Mouse (Mus musculus) embryonic facial prominence, embryonic 12.5 days (tissue): ENCODE data around the gene Pdzrn4. TPM values are rescaled to one million over a fixed set of nuclear protein-coding genes. Genes with fewer than 3 reads are reported as not detected.

Experiments used
- ATAC-seq: fragments of 200-750 bp; cut with Nextera tagmentation; 2 replicates; pipeline ENCODE4 v1.8.0; 2017; ENCODE audit not compliant: insufficient number of reproducible peaks, insufficient read depth, low FRiP score, low TSS enrichment
- H3K27ac ChIP-seq: fragments of 300-500 bp; sonication (generic); 2 replicates; pipeline ENCODE4 v1.5.1; 2016; ENCODE audit warnings: mild to moderate bottlenecking
- H3K27me3 ChIP-seq: fragments of 300-500 bp; sonication (generic); 2 replicates; pipeline ENCODE4 v1.6.1; 2016; ENCODE audit warnings: mild to moderate bottlenecking, moderate library complexity
- H3K36me3 ChIP-seq: fragments of 300-500 bp; sonication (generic); 2 replicates; pipeline ENCODE4 v1.6.1; 2016; ENCODE audit warnings: mild to moderate bottlenecking
- H3K4me1 ChIP-seq: fragments of 300-500 bp; sonication (generic); 2 replicates; pipeline ENCODE4 v1.6.1; 2016
- H3K4me2 ChIP-seq: fragments of 300-500 bp; sonication (generic); replicated peaks from 2 replicates; pipeline ENCODE4 v1.6.1; 2016; ENCODE audit warnings: mild to moderate bottlenecking, moderate library complexity
- H3K4me3 ChIP-seq: fragments of 300-500 bp; sonication (generic); 2 replicates; pipeline ENCODE4 v1.5.1; 2016; ENCODE audit warnings: mild to moderate bottlenecking
- H3K9ac ChIP-seq: fragments of 300-500 bp; sonication (generic); 2 replicates; pipeline ENCODE4 v1.6.1; 2016; ENCODE audit warnings: mild to moderate bottlenecking, moderate library complexity
- H3K9me3 ChIP-seq: fragments of 300-500 bp; sonication (generic); 2 replicates; pipeline ENCODE4 v1.6.1; 2016; ENCODE audit warnings: mild to moderate bottlenecking, moderate library complexity
- WGBS: fragments of 180-500 bp; shearing (Covaris S2); methylation state at CpG from one replicate; pipeline ENCODE4 v1.1.7; 2016; 5-methylcytosine and 5-hydroxymethylcytosine counted together
- polyA plus RNA-seq: library from polyadenylated mRNA; unstranded; fragments of >200 nt; fragmentation: Nextera tagmentation; extraction: Ambion mirVana; gene quantifications from 2 replicates; pipeline ENCODE4 v1.2.1, GENCODE M21; 2016

The Pdzrn4 gene
- polyA plus RNA-seq, 1 experiment from 2014 or later: 7.6 TPM

DNA sequence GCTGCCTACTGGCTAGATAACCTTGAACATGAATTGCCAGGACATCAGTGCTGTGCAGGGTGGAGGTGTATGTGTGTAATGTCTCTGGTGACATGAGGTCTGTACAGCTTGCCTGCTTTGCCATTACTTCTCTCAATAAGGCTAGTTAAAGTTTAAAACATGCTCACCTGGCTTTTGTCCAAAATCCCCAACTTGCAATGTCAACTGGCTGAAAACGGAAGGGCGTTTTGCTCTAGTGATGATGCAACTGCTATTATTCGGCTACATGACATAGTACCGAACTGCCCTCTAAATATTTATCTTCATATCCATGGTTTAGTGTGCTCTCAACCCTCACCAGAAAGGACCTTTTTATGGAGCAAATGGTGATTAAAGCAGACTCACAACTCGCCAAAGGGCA, 161.9 kb downstream of the Pdzrn4 start:
- Histone ChIP-seq H3K4me3 (no peak overlapping the region), H3K9me3 (no peaks in the 10 kb centered on the region), H3K4me2 (no peak overlapping the region), H3K27ac (no peak overlapping the region), H3K4me1 (no peaks in the 10 kb centered on the region), H3K36me3 (no peaks in the 10 kb centered on the region), H3K9ac (no peak overlapping the region), H3K27me3 (no peaks in the 10 kb centered on the region)
- 92% methylated on average over 5 of the region's 5 CpGs for WGBS
- ATAC-seq: no peak

DNA sequence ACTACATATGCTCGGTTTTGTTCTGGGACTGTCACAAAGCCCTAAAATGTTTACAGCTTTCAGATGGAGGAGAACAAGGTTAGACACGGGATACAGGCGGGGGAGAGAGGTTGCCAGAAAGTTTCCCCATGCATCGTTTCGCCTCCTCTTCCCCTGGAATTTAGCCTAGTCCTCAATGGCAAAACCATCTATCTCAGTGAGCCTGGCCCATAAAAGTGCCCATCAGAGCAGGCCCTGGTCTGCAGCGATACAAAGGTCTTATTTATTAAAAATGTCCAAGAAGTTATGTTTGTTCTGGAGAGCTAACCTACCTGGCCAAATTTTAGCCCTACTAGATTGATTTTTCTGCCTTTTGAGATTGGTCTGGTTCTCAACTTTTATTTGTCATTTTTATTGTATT, 165.5 kb downstream of the Pdzrn4 start:
- H3K27ac ChIP-seq: no peak overlapping the region
- no peak overlapping the region for H3K9ac ChIP-seq
- H3K4me1 ChIP-seq: no peaks in the 10 kb centered on the region
- no peaks in the 10 kb centered on the region for H3K9me3 ChIP-seq
- no peak overlapping the region for H3K4me3 ChIP-seq
- H3K4me2 ChIP-seq: no peak overlapping the region
- H3K36me3 ChIP-seq: no peaks in the 10 kb centered on the region
- 82% methylated on average over 6 of the region's 6 CpGs for WGBS
- no peak for ATAC-seq
- no peaks in the 10 kb centered on the region for H3K27me3 ChIP-seq

DNA sequence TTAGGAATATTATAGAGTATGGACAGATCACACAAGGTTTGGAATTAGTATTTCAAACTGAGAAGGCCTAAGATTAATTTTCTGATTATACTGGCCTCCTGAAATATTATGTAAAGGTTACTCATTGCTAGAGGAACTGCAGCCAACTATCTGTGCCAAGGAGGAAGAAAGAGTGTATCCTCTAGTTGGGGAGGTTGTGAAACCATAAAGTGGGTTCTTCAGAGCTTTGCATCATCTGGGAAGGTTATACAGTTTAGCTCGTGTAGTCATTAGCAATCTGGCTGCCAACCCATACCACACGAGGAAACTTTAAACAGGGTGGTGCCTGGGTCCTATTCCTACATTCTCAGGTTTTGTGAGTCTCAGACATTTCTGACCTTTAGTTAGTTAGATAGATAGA, 166.9 kb downstream of the Pdzrn4 start:
- ATAC-seq: no peak
- WGBS: 76% methylated on average over 2 of the region's 2 CpGs
- Histone ChIP-seq H3K36me3 (no peaks in the 10 kb centered on the region), H3K4me1 (no peaks in the 10 kb centered on the region), H3K4me2 (no peak overlapping the region), H3K4me3 (no peak overlapping the region), H3K27ac (no peak overlapping the region), H3K27me3 (no peaks in the 10 kb centered on the region), H3K9me3 (no peaks in the 10 kb centered on the region), H3K9ac (no peak overlapping the region)

DNA sequence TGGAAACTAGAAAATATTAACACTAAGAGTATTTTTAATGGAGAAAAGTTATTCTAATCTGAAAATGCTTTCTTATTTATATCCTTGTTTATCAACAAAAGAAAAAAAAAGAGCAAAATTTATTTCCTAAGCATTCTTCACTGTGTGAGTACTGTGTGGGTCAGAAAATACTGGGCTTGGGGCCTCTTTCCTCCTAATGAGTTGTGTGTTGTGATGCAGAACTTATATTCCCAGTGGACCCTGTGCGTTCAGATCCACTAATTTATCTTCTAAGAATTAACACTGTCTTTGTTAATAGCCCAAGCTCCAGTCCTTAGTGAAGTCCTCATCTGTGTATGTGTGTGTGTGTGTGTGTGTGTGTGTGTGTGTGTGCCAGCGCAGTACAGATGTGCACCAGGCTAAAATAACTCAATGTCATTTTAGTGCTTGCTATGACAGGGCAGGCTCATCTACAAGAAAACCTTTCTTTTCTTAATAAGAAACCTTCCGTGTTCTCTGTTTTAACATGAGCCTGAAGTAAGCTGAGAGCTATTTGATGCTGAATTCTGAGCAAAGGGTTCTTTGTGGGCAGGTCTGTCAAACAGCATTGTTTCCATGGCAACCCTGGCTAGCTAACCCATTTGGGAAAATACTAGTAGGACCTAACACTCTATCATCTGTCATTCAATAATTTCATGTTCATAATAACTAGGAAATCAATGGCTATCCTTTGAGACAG, 174.0 kb downstream of the Pdzrn4 start:
- Histone ChIP-seq H3K27me3 (no peaks in the 10 kb centered on the region), H3K9me3 (no peaks in the 10 kb centered on the region), H3K4me3 (no peak overlapping the region), H3K27ac (no peak overlapping the region), H3K36me3 (no peaks in the 10 kb centered on the region), H3K4me1 (no peaks in the 10 kb centered on the region; the same call in 1 of the 2 replicates), H3K4me2 (no peak overlapping the region), H3K9ac (no peak overlapping the region)
- 60% methylated on average over 3 of the region's 3 CpGs for WGBS
- peak; percentile 35; the same call in 1 of the 2 replicates for ATAC-seq

DNA sequence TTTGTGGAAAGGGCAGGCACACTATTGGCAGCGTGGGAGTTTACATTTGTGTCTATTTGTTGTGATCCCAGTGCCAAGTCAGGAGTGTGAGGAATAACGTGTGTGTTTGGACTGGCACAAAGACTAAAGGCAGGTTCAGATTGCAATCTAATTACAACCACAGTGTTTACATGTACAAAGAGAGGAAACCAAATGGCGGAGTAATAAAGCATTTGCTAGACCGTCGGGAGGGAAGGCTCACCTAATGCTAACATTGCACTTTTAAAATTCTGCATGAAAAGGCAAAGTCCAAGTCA, 174.5 kb downstream of the Pdzrn4 start:
- no peaks in the 10 kb centered on the region for H3K36me3 ChIP-seq
- H3K27me3 ChIP-seq: no peaks in the 10 kb centered on the region
- 60% methylated on average over 5 of the region's 5 CpGs for WGBS
- H3K9me3 ChIP-seq: no peaks in the 10 kb centered on the region
- no peak overlapping the region for H3K27ac ChIP-seq
- no peaks in the 10 kb centered on the region; the same call in 1 of the 2 replicates for H3K4me1 ChIP-seq
- H3K9ac ChIP-seq: no peak overlapping the region
- no peak for ATAC-seq
- H3K4me3 ChIP-seq: no peak overlapping the region
- no peak overlapping the region for H3K4me2 ChIP-seq

DNA sequence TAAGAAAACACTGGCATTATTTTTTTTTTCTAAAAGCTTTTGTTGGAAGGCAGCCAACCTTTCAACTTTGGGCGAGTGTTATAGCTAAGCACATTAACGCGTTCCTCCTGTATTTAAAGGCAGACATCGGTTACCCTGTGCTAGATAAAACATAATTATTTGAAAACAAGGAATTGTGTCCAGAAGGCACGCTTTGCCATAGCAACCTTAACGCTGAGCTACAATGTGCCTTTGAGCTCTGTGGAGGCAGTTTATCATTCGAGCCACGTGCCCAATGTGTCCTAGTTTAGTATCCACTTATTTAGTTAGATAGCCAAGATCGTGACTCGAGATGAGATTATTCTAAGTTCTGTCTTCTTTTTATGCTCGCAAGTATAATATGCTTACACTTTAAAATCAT, 180.8 kb downstream of the Pdzrn4 start:
- Histone ChIP-seq H3K27ac (no peak overlapping the region), H3K9ac (no peak overlapping the region), H3K27me3 (no peaks in the 10 kb centered on the region), H3K4me2 (no peak overlapping the region), H3K4me3 (no peak overlapping the region), H3K36me3 (no peaks in the 10 kb centered on the region), H3K4me1 (no peaks in the 10 kb centered on the region), H3K9me3 (no peaks in the 10 kb centered on the region)
- 68% methylated on average over 11 of the region's 11 CpGs for WGBS
- no peak for ATAC-seq

DNA sequence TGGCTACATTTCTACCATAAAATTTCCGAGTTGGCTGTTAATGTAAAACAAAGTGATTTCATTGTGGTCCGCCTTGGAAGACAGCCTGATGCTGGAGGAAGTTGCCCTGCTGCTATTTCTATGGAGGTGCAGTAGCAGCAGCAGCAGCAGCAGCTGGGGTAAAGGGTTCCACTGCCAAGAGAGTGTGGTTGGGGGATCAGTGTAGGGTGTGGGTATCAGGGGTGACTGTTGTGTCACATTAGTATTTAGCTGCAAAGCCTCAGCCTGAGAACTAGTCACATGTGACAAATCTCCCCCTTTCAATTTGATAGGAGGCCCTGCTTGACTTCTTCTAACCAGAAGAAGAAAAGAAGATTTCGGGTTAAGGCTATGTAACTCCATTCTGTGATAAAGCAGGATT, 183.5 kb downstream of the Pdzrn4 start:
- H3K27ac ChIP-seq: no peak overlapping the region
- no peak overlapping the region for H3K9ac ChIP-seq
- WGBS: 58% methylated on average over 3 of the region's 3 CpGs
- H3K4me2 ChIP-seq: no peak overlapping the region
- H3K9me3 ChIP-seq: no peaks in the 10 kb centered on the region
- H3K36me3 ChIP-seq: no peaks in the 10 kb centered on the region
- no peak overlapping the region for H3K4me3 ChIP-seq
- ATAC-seq: no peak
- no peaks in the 10 kb centered on the region for H3K4me1 ChIP-seq
- H3K27me3 ChIP-seq: no peaks in the 10 kb centered on the region

DNA sequence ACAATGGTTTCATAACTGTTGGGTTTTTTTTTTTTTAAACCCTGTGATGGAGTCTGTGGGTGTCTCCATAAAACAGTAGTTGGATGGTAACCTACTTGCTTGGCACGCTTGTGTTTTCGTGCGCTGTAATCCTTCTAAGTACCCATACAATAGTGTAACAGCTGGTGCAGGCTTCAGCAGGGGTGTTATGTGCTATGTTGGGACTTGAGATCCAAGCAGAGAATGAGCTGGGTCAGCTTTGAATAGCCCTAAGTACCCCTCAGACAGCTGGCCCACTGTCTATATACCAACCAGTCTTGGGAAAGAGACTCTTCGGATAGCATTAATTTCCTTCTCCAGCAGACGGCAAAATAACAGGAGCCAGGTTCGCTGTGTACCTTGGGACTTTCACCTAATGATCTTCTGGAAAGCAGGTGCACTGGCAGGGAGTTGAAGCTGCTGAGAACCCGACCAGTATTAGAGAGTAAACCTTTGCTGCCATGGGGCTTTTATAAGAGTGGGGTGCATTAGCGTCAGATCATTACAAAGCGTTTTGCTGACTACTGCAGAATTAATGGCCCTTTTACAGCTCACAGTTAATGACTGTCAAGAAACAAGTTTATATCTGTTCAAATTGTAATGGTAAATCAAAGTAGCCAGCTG, 184.2 kb downstream of the Pdzrn4 start:
- Histone ChIP-seq H3K4me2 (no peak overlapping the region), H3K9me3 (no peaks in the 10 kb centered on the region), H3K27ac (no peak overlapping the region), H3K27me3 (no peaks in the 10 kb centered on the region), H3K4me3 (no peak overlapping the region), H3K36me3 (no peaks in the 10 kb centered on the region), H3K9ac (no peak overlapping the region), H3K4me1 (no peaks in the 10 kb centered on the region)
- no peak for ATAC-seq
- WGBS: 80% methylated on average over 9 of the region's 9 CpGs

DNA sequence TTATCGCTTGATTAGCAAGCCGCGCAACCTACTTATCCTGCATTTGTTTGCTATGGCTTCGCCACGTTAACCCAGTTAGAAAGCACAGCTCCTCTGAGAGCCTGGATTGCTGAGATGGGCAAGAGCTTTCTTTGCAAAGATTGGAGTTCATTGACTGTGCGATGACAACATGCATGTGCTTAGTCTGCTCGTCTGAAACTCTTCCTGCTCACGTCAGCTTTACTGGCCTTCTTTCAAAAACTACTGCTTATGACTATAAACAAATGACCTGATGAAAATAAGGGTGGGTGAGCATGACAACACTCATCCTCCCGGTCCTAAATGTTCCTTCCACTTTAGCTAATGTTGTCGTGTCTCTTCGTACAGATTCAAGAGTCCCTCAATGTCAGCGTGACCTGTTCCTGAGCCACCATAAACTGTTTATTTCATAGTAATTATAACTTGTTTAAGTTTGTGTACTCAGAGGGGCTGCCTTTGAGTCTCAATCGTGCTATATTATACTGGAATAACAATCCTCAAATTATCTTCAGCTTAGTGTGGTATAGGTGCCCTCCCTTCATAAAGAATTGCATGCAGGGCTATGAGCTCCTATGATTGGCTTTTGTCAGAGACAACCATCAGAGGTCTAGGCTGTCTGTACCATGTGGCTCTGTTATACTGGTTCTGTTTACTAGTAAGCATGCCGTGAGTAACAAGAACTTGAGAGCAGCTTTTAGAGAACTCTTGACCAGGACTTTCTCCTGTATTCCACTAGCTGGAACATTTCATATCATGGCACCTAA, 187.9 kb downstream of the Pdzrn4 start:
- Histone ChIP-seq H3K27ac (no peak overlapping the region), H3K4me3 (no peak overlapping the region), H3K27me3 (no peaks in the 10 kb centered on the region), H3K4me2 (no peak overlapping the region), H3K9me3 (no peaks in the 10 kb centered on the region), H3K36me3 (no peaks in the 10 kb centered on the region), H3K4me1 (no peaks in the 10 kb centered on the region), H3K9ac (no peak overlapping the region)
- ATAC-seq: no peak
- 86% methylated on average over 14 of the region's 14 CpGs for WGBS

DNA sequence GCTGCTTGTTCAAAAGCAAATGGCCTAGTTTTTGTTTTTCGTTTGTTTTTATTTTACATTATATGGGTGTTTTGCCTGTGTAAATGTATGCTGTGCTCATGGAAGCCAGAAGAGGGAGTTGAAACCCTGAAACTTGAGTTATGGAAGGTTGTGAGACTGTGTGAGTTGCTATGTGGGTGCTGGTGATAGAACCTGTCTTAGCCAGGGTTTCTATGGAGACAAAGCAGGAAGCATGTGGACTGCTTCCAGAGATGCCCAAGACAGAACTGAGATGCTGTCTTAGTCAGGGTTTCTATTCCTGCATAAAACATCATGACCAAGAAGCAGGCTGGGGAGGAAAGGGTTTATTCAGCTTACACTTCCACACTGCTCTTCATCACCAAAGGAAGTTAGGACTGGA, 190.8 kb downstream of the Pdzrn4 start:
- WGBS: 72% methylated on average over 1 of the region's 1 CpGs
- ATAC-seq: no peak
- H3K9ac ChIP-seq: no peak overlapping the region
- no peak overlapping the region for H3K4me3 ChIP-seq
- no peaks in the 10 kb centered on the region for H3K4me1 ChIP-seq
- no peak overlapping the region for H3K27ac ChIP-seq
- H3K36me3 ChIP-seq: no peaks in the 10 kb centered on the region
- no peaks in the 10 kb centered on the region for H3K27me3 ChIP-seq
- H3K4me2 ChIP-seq: no peak overlapping the region
- no peaks in the 10 kb centered on the region for H3K9me3 ChIP-seq

DNA sequence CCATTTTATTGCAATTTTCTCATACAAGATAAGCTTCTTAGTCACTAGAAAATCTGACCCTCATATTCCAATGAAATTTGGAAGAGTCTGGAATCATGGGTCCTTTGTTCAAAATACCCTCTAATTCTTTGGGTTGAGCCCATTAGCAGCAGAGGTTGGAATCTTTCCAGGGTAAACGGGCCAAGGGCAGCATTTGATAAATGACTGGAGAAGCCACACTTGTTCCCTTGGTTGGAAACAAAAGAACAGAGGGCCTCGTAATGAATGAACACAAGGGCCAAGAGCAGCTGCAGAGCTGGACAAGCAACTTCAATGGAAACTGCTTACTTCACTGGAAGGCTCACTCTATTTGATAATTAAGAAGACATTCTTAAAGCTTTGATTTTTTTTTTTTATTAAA, 198.0 kb downstream of the Pdzrn4 start:
- no peak overlapping the region for H3K27ac ChIP-seq
- peaks cover 2% of the 10 kb centered on the region; the same call in 1 of the 2 replicates for H3K27me3 ChIP-seq
- no peak for ATAC-seq
- no peak overlapping the region for H3K4me2 ChIP-seq
- H3K4me1 ChIP-seq: 0 out of 2 replicates have a peak, but pooled peaks cover 7% of the 10 kb centered on the region
- no peak overlapping the region for H3K9ac ChIP-seq
- WGBS: 52% methylated on average over 2 of the region's 2 CpGs
- no peaks in the 10 kb centered on the region for H3K36me3 ChIP-seq
- no peak overlapping the region for H3K4me3 ChIP-seq
- no peaks in the 10 kb centered on the region for H3K9me3 ChIP-seq
